8 mouse cellular contexts compared by ENCODE assay signal in genomic region chr10:81317273-81317672, GRCm38 (mm10). TPM values are rescaled to one million over a fixed set of nuclear protein-coding genes. Genes with fewer than 3 reads are reported as not detected.
DNase-seq lines count a peak whose midpoint lies in the region; ATAC-seq and TF ChIP-seq lines count a peak whose summit lies in the region.

No protein-coding gene starts in this region.

- peak overlapping the region; percentile 47 for H3K4me3 ChIP-seq in erythroblast, embryonic 14.5 days (replicated peaks)
- peak overlapping the region; percentile 49; the same call in 1 of the 2 replicates for H3K4me3 ChIP-seq in G1E (ENCODE audit: low read depth, low read length)
- H3K4me3 ChIP-seq in embryonic facial prominence, embryonic 15.5 days (replicated peaks), result peak overlapping the region; percentile 36
- H3K4me3 ChIP-seq in kidney, postnatal 0 days (replicated peaks; ENCODE audit: low read depth, low read length), result peak overlapping the region; percentile 24

- peak overlapping the region; percentile 58 for H3K27ac ChIP-seq in embryonic facial prominence, embryonic 15.5 days (replicated peaks)
- H3K27ac ChIP-seq in kidney, postnatal 0 days, result peak overlapping the region; percentile 87

- H3K9me3 ChIP-seq in erythroblast, embryonic 14.5 days (ENCODE audit: control insufficient read depth, low read length), result no peaks in the 10 kb centered on the region
- H3K9me3 ChIP-seq in G1E (replicated peaks), result no peaks in the 10 kb centered on the region
- no peaks in the 10 kb centered on the region for H3K9me3 ChIP-seq in embryonic facial prominence, embryonic 15.5 days (replicated peaks)
- no peaks in the 10 kb centered on the region for H3K9me3 ChIP-seq in kidney, postnatal 0 days (replicated peaks; ENCODE audit: low read length)

- ATAC-seq in erythroblast, adult 5-6 weeks (replicated peaks; ENCODE audit: low FRiP score, poor library complexity, severe bottlenecking), result no peak
- no peak for ATAC-seq in G1E (ENCODE audit: extremely low read depth, insufficient number of reproducible peaks, low FRiP score, poor library complexity, severe bottlenecking)
- no peak for ATAC-seq in embryonic facial prominence, embryonic 15.5 days (ENCODE audit: insufficient number of reproducible peaks, low FRiP score, low TSS enrichment, low read depth)
- no peak for ATAC-seq in kidney, postnatal 0 days (replicated peaks; ENCODE audit: low FRiP score, low read depth)

- WGBS in embryonic facial prominence, embryonic 15.5 days, result 17% methylated on average over 18 of the region's 20 CpGs
- WGBS in kidney, postnatal 0 days, result 7% methylated on average over 19 of the region's 20 CpGs

- peak overlapping the region; percentile 57 for H3K4me2 ChIP-seq in embryonic facial prominence, embryonic 15.5 days (replicated peaks)
- H3K4me2 ChIP-seq in kidney, postnatal 0 days (ENCODE audit: low read length), result peak overlapping the region; percentile 70

- no peaks in the 10 kb centered on the region for H3K27me3 ChIP-seq in erythroblast, embryonic 14.5 days (ENCODE audit: control insufficient read depth)
- no peaks in the 10 kb centered on the region for H3K27me3 ChIP-seq in G1E (ENCODE audit: insufficient read depth, low read length)
- no peaks in the 10 kb centered on the region for H3K27me3 ChIP-seq in embryonic facial prominence, embryonic 15.5 days
- no peaks in the 10 kb centered on the region for H3K27me3 ChIP-seq in kidney, postnatal 0 days (ENCODE audit: insufficient read depth, low read length)

- H3K4me1 ChIP-seq in erythroblast, embryonic 14.5 days (ENCODE audit: control insufficient read depth), result peaks cover 67% of the 10 kb centered on the region
- peaks cover 75% of the 10 kb centered on the region for H3K4me1 ChIP-seq in G1E (ENCODE audit: insufficient read depth, low read depth, low read length)
- H3K4me1 ChIP-seq in embryonic facial prominence, embryonic 15.5 days, result peaks cover 48% of the 10 kb centered on the region
- H3K4me1 ChIP-seq in kidney, postnatal 0 days (replicated peaks; ENCODE audit: insufficient read depth, low read length), result peaks cover 20% of the 10 kb centered on the region

- peak; percentile 52 for DNase-seq in G1E (ENCODE audit: low spot score)
- peak; percentile 94 for DNase-seq in kidney, postnatal 0 days (ENCODE audit: low spot score)
- peak; percentile 81 for DNase-seq in lung, postnatal 25 days (ENCODE audit: low spot score)
- DNase-seq in layer of hippocampus, adult 18-20 months (ENCODE audit: low spot score in 2 of 2), result no peak
- DNase-seq in left cerebral cortex, adult 9 months (ENCODE audit: low spot score in 2 of 2), result no peak

- H3K36me3 ChIP-seq in erythroblast, embryonic 14.5 days (ENCODE audit: control insufficient read depth), result peaks cover 68% of the 10 kb centered on the region
- H3K36me3 ChIP-seq in G1E (replicated peaks), result peaks cover 76% of the 10 kb centered on the region
- peaks cover 51% of the 10 kb centered on the region for H3K36me3 ChIP-seq in embryonic facial prominence, embryonic 15.5 days
- H3K36me3 ChIP-seq in kidney, postnatal 0 days (ENCODE audit: insufficient read depth, low read length), result peaks cover 26% of the 10 kb centered on the region

- no peak for TF ChIP-seq CTCF in G1E (IDR thresholded peaks at IDR 0.05; ENCODE audit: low read depth, low read length)
- no peak for TF ChIP-seq CTCF in kidney, postnatal 0 days (IDR thresholded peaks at IDR 0.05; ENCODE audit: low read depth)

- peak overlapping the region; percentile 35 for H3K9ac ChIP-seq in embryonic facial prominence, embryonic 15.5 days
- H3K9ac ChIP-seq in kidney, postnatal 0 days (ENCODE audit: low read depth, low read length), result peak overlapping the region; percentile 44

RNA-seq across cellular contexts. Expression of gene Cactin, which starts 3.6 kb away (rescaled TPM):
- 13.2 and 13.3 TPM in 2 replicates for polyA plus RNA-seq in erythroblast, embryonic 14.5 days (2012)
- total RNA-seq in erythroblast, adult 5-6 weeks (2015; ENCODE audit: low replicate concordance), result 5.6 and 6.1 TPM in 2 replicates
- 18.0 and 27.7 TPM in 2 replicates for total RNA-seq in erythroblast, adult 5-6 weeks (2017; ENCODE audit: low replicate concordance)
- total RNA-seq in G1E (2014; fragmentation: Nextera tagmentation) (9.0 and 11.4 TPM in 2 replicates), G1E (2017) (23.5 and 23.9 TPM in 2 replicates)
- 77.9 and 80.5 TPM in 2 replicates for polyA plus RNA-seq in G1E (2012)
- 41.4 and 44.0 TPM in 2 replicates for polyA plus RNA-seq in embryonic facial prominence, embryonic 15.5 days (2015; fragmentation: Nextera tagmentation; extraction: Ambion mirVana)
- polyA plus RNA-seq in kidney, postnatal 0 days (2015; fragmentation: Nextera tagmentation; extraction: Ambion mirVana), result 24.5 and 26.4 TPM in 2 replicates
- total RNA-seq in layer of hippocampus, adult 18-20 months (2021), result 10 to 100 TPM; 31.1 to 31.2 TPM

RNA-seq across cellular contexts. Expression of gene Tbxa2r, which starts 11.3 kb away (rescaled TPM):
- 0.04 TPM in 1 of 2 replicates, not detected in the other for polyA plus RNA-seq in erythroblast, embryonic 14.5 days (2012)
- not detected in 2 replicates for total RNA-seq in erythroblast, adult 5-6 weeks (2015; ENCODE audit: low replicate concordance)
- total RNA-seq in erythroblast, adult 5-6 weeks (2017; ENCODE audit: low replicate concordance), result not detected in 2 replicates
- total RNA-seq in G1E (2014; fragmentation: Nextera tagmentation), result not detected in 2 replicates
- 0.06 TPM in 1 of 2 replicates, not detected in the other for total RNA-seq in G1E (2017)
- polyA plus RNA-seq in G1E (2012), result 0.06 TPM in 1 of 2 replicates, not detected in the other
- polyA plus RNA-seq in embryonic facial prominence, embryonic 15.5 days (2015; fragmentation: Nextera tagmentation; extraction: Ambion mirVana), result 13.2 and 14.2 TPM in 2 replicates
- 16.1 and 17.5 TPM in 2 replicates for polyA plus RNA-seq in kidney, postnatal 0 days (2015; fragmentation: Nextera tagmentation; extraction: Ambion mirVana)
- 1 to 10 TPM in 1 of 2 experiments, under 1 TPM in 1; 0.74 to 1.0 TPM for total RNA-seq in layer of hippocampus, adult 18-20 months (2021)

RNA-seq across cellular contexts. Expression of gene Pip5k1c, which starts 24.5 kb away (rescaled TPM):
- polyA plus RNA-seq in erythroblast, embryonic 14.5 days (2012), result 4.0 and 4.5 TPM in 2 replicates
- 9.6 and 11.3 TPM in 2 replicates for total RNA-seq in erythroblast, adult 5-6 weeks (2015; ENCODE audit: low replicate concordance)
- total RNA-seq in erythroblast, adult 5-6 weeks (2017; ENCODE audit: low replicate concordance), result 10.8 and 11.3 TPM in 2 replicates
- total RNA-seq in G1E (2014; fragmentation: Nextera tagmentation), result 58.0 and 62.2 TPM in 2 replicates
- 58.8 and 66.6 TPM in 2 replicates for total RNA-seq in G1E (2017)
- 266 and 331 TPM in 2 replicates for polyA plus RNA-seq in G1E (2012)
- 51.1 and 53.8 TPM in 2 replicates for polyA plus RNA-seq in embryonic facial prominence, embryonic 15.5 days (2015; fragmentation: Nextera tagmentation; extraction: Ambion mirVana)
- polyA plus RNA-seq in kidney, postnatal 0 days (2015; fragmentation: Nextera tagmentation; extraction: Ambion mirVana), result 37.8 and 39.3 TPM in 2 replicates
- 100 to 1,000 TPM; 303 to 304 TPM for total RNA-seq in layer of hippocampus, adult 18-20 months (2021)

RNA-seq across cellular contexts. Expression of gene Gipc3, which starts 25.8 kb away (rescaled TPM):
- polyA plus RNA-seq in erythroblast, embryonic 14.5 days (2012), result 0.01 TPM in 1 of 2 replicates, not detected in the other
- total RNA-seq in erythroblast, adult 5-6 weeks (2015; ENCODE audit: low replicate concordance), result not detected in 2 replicates
- total RNA-seq in erythroblast, adult 5-6 weeks (2017; ENCODE audit: low replicate concordance), result not detected in 2 replicates
- total RNA-seq in G1E (2014; fragmentation: Nextera tagmentation) (not detected in 2 replicates), G1E (2017) (0.11 TPM in 1 of 2 replicates, not detected in the other)
- not detected in 2 replicates for polyA plus RNA-seq in G1E (2012)
- polyA plus RNA-seq in embryonic facial prominence, embryonic 15.5 days (2015; fragmentation: Nextera tagmentation; extraction: Ambion mirVana), result 0.29 and 0.35 TPM in 2 replicates
- polyA plus RNA-seq in kidney, postnatal 0 days (2015; fragmentation: Nextera tagmentation; extraction: Ambion mirVana), result 0.07 and 0.13 TPM in 2 replicates
- 1 to 10 TPM; 1.8 TPM for total RNA-seq in layer of hippocampus, adult 18-20 months (2021)

RNA-seq across cellular contexts. Expression of gene Tjp3, which starts 25.9 kb away (rescaled TPM):
- polyA plus RNA-seq in erythroblast, embryonic 14.5 days (2012), result 0.01 and 0.02 TPM in 2 replicates
- total RNA-seq in erythroblast, adult 5-6 weeks (2015; ENCODE audit: low replicate concordance), result 3.3 TPM in 1 of 2 replicates, not detected in the other
- total RNA-seq in erythroblast, adult 5-6 weeks (2017; ENCODE audit: low replicate concordance), result 0.60 and 1.7 TPM in 2 replicates
- total RNA-seq in G1E (2014; fragmentation: Nextera tagmentation), result 0.44 TPM in 1 of 2 replicates, not detected in the other
- 1.8 and 1.9 TPM in 2 replicates for total RNA-seq in G1E (2017)
- 1.4 and 1.6 TPM in 2 replicates for polyA plus RNA-seq in G1E (2012)
- 15.1 and 22.6 TPM in 2 replicates for polyA plus RNA-seq in embryonic facial prominence, embryonic 15.5 days (2015; fragmentation: Nextera tagmentation; extraction: Ambion mirVana)
- 19.0 and 19.1 TPM in 2 replicates for polyA plus RNA-seq in kidney, postnatal 0 days (2015; fragmentation: Nextera tagmentation; extraction: Ambion mirVana)
- 1 to 10 TPM in 1 of 2 experiments, under 1 TPM in 1; 0.62 to 1.7 TPM for total RNA-seq in layer of hippocampus, adult 18-20 months (2021)

Comparison
In these comparisons a context has a peak if more than half of its experiments do, and no peak if none do; other contexts are left out.
1. DNase-seq: peak in G1E (single experiment), kidney, postnatal 0 days (single experiment) and lung, postnatal 25 days (single experiment); none in layer of hippocampus, adult 18-20 months (0 of 2) and left cerebral cortex, adult 9 months (0 of 2).
2. RNA of gene Tbxa2r, which starts 11.3 kb away (polyA plus RNA-seq): 16.1 to 17.5 TPM in kidney, postnatal 0 days and 13.2 to 14.2 TPM in embryonic facial prominence, embryonic 15.5 days; 0.04 TPM in erythroblast, embryonic 14.5 days and 0.06 TPM in G1E; every median in the first group is over 10 times any median in the second.
3. Peak in every context shown above with its lines, with median percentiles within 50 percentile points of each other: H3K4me3 ChIP-seq.